Mouse (Mus musculus) urinary bladder, postnatal 4 days (tissue): ENCODE data around the gene Pappa2.

Experiments
- DNase-seq, 2 experiments: peaks; one replicate each; pipeline ENCODE4 v3.0.0; 2021 to 2022; ENCODE audit warnings: low spot score in 2 of 2

Gene Pappa2

GRCm38 (mm10) chr1:158980390-158980789 lies at the start of gene Pappa2:
Gene Pappa2, minus strand, starts transcription at chr1:158980490.
- no peak for DNase-seq

GRCm38 (mm10) chr1:159029106-159029505 lies 48.8 kb upstream of the Pappa2 start:
- no peak for DNase-seq

- no peak for DNase-seq
Measured at GRCm38 (mm10) chr1:159014940-159015660, 34.8 kb upstream of the Pappa2 start.

- no peak for DNase-seq
Measured at GRCm38 (mm10) chr1:158987042-158987441, 6.8 kb upstream of the Pappa2 start.

GRCm38 (mm10) chr1:158962340-158962739 lies 17.9 kb downstream of the Pappa2 start:
- no peak for DNase-seq

GRCm38 (mm10) chr1:158960984-158961383 lies 19.3 kb downstream of the Pappa2 start:
- no peak for DNase-seq

- no peak for DNase-seq
Measured at GRCm38 (mm10) chr1:158960549-158960948, 19.7 kb downstream of the Pappa2 start.

GRCm38 (mm10) chr1:158956361-158956760 lies 23.9 kb downstream of the Pappa2 start:
- DNase-seq, result no peak

GRCm38 (mm10) chr1:158954785-158955184 lies 25.5 kb downstream of the Pappa2 start:
- DNase-seq, result no peak

GRCm38 (mm10) chr1:158953479-158954207 lies 26.6 kb downstream of the Pappa2 start:
- DNase-seq, result peak in 1 of 2 experiments; percentile 42

- DNase-seq, result no peak
Measured at GRCm38 (mm10) chr1:158949041-158949440, 31.2 kb downstream of the Pappa2 start.

- DNase-seq, result no peak
Measured at GRCm38 (mm10) chr1:158947981-158948735, 32.1 kb downstream of the Pappa2 start.

GRCm38 (mm10) chr1:158944936-158945335 lies 35.4 kb downstream of the Pappa2 start:
- DNase-seq, result no peak

- no peak for DNase-seq
Measured at GRCm38 (mm10) chr1:158942864-158943263, 37.4 kb downstream of the Pappa2 start.

GRCm38 (mm10) chr1:158940966-158941365 lies 39.3 kb downstream of the Pappa2 start:
- DNase-seq, result no peak

GRCm38 (mm10) chr1:158934447-158934846 lies 45.8 kb downstream of the Pappa2 start:
- no peak for DNase-seq

- DNase-seq, result no peak
Measured at GRCm38 (mm10) chr1:158931202-158931827, 49.0 kb downstream of the Pappa2 start.

- DNase-seq, result no peak
Measured at GRCm38 (mm10) chr1:158929369-158929768, 50.9 kb downstream of the Pappa2 start.

GRCm38 (mm10) chr1:158920451-158920850 lies 59.8 kb downstream of the Pappa2 start:
- DNase-seq, result no peak

- DNase-seq, result no peak
Measured at GRCm38 (mm10) chr1:158918890-158919289, 61.4 kb downstream of the Pappa2 start.

- DNase-seq, result no peak
Measured at GRCm38 (mm10) chr1:158917067-158917466, 63.2 kb downstream of the Pappa2 start.

- no peak for DNase-seq
Measured at GRCm38 (mm10) chr1:158915592-158915991, 64.7 kb downstream of the Pappa2 start.
